Mouse (Mus musculus): ENCODE measurements around the gene Glrx.
"Not testable (repeated sequence)": the region's sequence is repeated elsewhere in the genome, so short reads cannot be mapped to it uniquely, and the experiment has no call there.

Glrx gene

DNA sequence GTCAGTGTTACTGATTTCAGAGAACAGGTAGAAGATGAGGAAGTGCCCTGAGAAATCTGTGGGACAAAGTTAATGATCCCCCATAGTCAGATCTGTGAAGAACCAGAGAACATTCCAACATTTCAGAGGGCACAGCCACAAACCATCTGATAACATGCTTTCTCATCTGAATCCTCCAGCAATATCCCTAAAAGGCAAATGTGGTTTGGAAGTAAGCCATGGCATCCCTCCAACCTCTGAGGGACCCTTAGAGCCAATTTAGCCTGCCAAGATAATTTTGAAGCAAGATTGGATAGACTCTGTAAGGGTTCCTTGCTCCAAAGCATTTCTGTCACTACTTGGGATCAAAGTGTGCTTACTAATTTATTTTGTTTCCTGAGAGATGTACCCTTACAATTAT lies 6.2 kb upstream of the Glrx start:
- DNase-seq (ENCODE audit: low spot score in 2 of 2): no peak

DNA sequence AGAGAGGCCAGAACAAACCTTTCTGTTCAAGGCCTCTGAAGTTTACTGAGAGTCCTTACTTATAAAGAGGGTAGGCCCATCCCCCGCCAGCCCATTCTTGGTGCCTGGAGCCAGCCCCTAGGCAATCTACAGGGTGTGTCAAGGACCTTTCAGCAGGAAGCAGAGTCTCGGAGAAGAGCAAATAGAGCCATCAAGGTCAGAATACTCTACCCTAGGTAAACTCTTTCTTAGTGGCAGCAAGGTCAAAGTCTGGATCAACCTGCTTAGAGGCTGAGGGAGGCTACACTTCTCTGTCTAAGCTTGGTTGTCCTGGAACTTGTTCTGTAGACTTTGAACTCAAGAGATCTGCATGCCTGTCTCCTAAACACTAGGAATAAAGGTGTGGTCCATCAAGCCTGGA lies 4.2 kb upstream of the Glrx start:
- DNase-seq (ENCODE audit: low spot score in 2 of 2): peak in 1 of 2 experiments; percentile 55

DNA sequence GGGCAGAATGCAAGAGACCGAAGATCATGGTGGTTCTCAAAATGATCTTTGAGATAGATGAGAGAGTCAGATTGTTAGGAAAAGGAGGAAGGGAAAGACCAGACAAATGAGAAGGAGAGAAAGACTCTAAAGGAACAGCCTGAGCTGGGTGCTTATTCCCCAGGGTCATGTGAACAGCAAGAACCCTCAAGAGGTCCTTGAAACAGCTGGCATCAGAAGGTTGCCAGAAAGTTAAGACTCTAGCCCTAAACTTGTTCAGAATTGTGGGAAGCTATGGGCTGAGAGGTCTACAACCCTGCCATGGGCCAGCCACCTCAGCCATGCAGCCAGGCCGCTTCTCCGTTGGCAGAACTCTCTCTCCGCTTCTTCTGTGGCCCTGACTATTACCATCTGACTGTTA lies 1.2 kb upstream of the Glrx start:
- no peak for DNase-seq (ENCODE audit: low spot score in 2 of 2)

DNA sequence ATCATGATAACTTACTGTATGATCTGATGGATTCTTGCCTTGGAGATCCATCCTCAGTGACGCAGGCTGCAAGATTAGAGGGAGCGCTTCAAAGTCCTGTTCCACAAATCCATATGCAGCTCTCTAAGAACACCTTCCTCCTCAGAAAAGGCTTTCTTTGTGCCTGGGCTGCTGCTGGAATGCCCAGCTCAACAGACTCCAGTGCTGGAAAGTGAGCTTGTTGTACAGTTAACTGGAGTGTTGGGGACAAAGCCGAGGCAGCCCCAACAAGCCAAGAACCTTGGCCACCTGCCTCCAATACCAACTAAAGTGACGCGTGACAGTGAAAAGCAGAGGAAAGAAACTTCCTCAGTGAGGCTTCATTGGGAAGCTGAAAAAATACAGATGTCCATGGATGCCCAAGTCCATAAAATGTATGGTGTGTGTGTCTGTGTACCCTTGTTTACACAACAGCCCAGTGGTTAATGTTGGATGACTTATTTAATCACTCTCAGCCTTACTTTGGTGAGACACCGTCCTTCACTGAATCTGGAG lies 1.2 kb downstream of the Glrx start:
- DNase-seq (ENCODE audit: low spot score in 2 of 2): no peak

DNA sequence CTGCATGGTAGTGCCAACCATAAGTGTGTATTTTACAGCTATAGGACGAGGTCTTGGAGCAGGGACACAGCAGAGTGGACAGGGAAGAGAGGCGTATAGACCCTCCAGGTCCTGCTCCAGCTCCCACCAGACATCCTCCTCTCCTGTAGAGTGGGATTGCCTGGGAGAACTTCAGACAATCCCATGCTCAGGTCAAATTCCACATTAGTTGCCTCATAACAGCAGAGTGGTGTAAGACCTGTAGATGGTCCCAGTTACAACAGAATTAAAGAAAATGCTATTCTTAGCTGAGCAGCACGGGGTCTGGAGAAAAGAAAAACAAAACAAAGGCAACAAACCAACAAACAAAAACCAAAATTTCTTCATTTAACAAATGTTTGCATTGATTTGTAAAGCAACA lies 2.3 kb downstream of the Glrx start:
- no peak for DNase-seq (ENCODE audit: low spot score in 2 of 2)

DNA sequence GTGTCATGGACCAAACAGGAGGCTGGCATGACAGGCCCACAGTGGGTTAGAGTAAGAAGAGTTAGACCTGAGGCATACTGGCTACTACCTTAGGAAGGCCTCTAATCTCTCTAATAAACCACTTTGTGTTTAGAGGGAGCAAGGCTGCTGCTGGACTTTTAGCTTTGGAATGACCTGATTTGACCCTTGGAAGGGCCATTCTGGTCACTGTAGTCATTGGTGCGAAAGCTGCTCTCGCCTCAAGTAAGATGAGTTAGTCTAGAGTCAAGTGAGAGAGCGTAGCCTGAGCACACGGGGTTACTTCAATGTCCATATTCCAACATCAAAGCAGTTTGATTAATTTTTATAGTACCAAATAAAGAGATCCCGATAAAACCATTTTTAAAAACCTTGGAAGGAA lies 3.7 kb downstream of the Glrx start:
- DNase-seq (ENCODE audit: low spot score in 2 of 2): no peak

DNA sequence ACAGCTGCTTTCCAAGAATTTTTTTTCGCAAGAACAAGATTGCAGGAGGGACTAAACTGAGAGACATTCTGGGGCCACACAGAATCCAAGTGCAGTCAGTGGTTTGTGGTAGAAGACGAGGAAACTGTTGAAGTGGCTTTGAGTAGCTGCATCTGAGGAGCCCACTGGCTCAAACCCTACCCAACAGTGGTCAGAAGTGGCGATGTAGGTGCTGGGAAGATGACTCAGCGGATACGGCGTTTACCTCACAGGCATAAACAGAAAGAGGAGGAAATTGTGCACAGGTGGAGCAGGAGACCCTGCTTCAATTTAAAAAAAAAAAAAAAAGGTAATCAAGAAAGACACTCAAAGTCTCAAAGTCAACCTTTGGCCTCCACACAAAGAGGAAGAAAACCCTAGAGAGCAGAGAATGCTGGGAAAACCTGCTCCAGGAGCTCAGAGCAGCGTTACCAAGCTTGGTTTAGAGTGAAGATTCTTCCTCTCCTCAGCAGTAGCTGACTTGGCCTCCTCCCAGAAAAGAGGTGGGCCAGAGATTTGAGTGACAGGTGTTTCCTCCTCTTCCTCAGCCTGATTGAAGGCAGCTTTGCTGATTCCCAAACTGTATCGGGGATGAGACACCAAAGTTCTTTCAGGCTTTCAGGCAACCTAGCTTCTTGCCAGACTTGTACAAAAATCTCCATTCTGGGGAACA lies 4.5 kb downstream of the Glrx start:
- no peak for DNase-seq (ENCODE audit: low spot score in 2 of 2)

DNA sequence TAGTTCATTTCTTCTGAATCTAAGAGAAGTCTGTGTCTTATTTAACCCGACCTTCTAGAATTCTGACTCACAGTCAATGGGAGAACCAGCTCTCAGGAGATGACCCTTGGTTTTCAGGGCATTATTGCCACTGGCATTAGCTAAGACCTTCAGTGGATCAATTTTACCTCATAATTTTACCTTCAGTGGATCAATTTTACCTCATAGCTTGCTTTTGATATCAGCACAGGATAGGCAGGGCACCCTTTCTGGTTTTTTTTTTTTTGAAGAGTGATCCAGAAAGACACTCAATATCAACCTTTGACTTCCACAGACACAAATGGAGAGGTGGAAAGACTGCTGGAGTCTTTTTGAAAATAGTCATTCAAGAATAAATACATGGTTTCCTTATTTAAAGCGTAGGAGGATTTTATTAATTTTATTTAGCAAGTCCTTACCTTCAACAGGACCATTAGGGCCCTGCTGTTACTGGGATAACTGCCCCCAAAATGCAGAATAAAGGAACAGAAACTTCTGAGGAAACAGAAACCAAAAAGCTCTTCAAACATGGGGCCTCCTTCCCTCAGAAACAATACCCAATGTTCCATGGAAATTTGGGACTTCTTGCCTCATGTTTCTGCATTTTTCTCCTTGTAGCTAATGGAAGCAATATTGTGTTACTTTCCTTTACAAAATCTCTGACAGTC lies 5.3 kb downstream of the Glrx start:
- no peak for DNase-seq (ENCODE audit: low spot score in 2 of 2)

DNA sequence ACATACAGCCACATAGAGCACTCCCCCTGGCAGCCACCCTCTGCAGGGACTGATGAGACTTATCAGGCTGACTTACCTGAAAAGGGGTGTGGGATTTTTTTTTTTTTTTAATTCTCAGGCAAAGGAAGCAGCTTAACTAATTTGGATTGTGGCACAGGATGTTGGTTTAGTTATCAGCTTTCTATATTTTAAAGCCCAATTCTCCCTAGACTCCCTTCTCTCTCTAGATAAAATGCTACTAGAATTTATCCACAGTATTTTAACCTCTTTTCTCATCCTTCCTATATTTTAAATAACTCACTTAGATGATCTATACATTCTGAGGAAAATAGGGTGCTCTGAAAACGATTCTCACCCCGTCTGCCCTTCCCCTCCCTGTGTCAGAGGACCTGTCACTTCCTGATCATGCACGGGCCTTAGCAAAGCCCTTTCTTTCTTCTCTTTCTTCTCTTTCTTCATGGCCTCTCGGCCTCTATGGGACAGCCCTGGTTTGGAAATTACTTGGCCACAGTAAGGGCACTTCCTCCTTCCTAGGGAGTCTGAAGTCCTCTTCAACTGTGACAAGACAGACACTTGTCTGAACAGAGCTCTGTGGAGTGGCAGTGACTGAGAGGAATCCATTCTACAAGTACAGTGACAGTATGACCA lies 6.0 kb downstream of the Glrx start:
- DNase-seq (ENCODE audit: low spot score in 2 of 2): no peak

DNA sequence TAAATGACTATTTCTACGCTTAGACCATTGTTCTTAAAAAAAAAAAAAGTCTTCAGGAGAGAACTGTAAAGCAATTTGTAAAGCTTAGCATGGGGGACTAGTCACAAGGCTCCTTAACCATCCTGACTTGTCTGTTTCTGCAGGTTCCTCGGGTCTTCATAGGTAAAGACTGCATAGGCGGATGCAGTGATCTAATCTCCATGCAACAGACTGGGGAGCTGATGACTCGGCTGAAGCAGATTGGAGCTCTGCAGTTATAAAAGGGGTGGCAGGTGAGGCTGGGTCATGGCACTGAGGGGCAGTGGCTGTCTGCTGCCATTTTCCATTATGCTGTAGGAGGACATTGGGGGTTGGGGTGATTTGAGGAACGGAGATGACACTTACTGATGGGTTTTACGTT lies 7.4 kb downstream of the Glrx start:
- peak in 1 of 2 experiments; percentile 10 for DNase-seq (ENCODE audit: low spot score in 2 of 2)

DNA sequence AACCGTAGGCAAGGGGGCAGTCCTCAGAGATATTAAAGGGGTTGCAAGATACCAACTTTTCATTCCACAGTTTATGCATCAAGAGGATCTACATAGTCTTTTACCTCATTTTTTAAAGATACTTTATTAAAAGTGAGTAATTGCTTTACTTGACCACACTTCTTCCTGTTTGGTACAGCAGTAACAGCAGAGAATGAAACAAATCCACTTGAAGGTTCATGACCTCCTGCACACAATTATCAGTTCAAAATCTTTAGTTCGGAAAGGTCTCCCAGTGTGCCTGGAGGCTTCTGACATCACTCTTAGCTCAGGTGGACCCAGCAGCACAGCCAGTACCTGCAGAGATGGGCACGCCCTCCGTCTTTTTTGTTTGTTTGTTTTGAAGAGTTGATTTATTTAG lies 12.4 kb downstream of the Glrx start:
- DNase-seq (ENCODE audit: low spot score in 2 of 2): no peak

DNA sequence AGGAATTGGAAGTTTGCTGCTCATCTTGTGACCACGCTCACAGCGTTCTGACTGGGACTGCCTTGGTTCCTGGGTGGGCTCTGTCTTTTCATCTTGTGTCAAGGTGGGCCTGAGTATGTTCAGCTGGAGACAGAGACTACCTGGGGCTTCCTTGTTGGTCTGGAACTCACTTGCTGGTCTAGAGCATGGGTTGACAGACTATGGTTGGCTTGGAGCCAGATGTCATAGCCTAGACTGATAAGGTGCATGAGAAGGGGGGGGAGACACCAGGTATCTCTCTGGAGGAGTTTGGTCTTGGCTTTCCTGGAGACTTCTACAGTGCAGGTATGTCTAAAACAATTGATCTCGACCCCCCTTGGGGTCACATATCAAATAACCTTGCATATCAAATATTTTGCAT lies 13.4 kb downstream of the Glrx start:
- DNase-seq (ENCODE audit: low spot score in 2 of 2): no peak

DNA sequence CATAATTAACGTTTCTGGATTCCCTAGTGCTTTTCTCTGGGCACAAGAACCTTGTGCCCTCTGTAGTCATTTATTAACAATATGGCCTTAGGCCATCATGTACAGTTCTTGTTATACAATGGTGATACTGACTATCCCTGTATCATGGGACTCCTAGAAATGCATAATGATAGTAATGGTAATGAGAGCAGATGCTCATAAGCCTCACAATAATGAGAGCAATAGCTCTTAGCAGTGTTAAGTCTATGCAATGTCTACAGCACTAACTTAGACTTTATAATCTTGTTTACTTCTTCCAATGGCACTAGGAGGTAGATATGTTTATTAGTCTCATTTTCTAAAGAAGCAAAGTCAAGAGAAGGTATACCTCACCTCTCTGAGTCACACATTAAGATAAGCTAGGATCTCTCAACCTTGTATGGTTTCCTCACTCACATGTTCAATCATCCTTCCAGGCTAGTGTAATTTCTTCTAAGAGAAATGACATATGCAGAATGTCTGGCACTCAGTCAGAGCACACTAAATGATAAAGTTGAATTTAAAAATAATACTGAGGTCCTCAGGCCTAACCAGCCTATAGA lies 19.7 kb downstream of the Glrx start:
- no peak for DNase-seq (ENCODE audit: low spot score in 2 of 2)

DNA sequence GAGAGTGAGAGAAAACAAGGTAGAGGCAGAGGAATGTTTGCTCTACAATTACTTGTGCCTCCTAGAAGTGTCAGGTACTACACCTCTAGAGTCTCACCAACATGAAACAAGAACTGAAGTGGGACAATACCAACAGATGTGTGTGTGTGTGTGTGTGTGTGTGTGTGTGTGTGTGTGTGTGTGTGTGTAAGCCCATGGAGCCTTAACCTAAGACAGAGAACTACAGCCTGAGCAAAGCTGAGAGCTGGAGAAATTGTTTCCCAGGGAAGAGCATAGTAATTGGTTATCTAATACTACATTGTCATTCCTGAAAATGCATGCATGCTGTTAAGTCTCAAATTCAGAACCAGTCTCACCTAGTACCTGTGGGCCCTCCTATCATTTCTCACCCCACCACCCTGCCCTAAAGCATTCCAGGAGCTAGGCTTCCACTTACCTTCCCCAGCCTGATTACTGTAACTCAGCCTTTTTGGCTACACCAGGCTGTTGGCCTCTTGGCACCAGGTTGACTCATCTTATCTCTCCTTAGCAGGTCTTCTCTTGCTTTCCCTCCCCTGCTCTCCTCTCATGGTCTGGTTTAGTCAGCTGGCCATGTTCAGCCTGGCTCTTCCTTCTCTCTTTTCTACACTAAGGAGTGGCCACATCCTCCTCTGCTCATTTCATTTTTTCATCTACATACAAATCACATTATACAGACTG lies 26.0 kb downstream of the Glrx start:
- peak in 1 of 2 experiments; percentile 50 for DNase-seq (ENCODE audit: low spot score in 2 of 2)

DNA sequence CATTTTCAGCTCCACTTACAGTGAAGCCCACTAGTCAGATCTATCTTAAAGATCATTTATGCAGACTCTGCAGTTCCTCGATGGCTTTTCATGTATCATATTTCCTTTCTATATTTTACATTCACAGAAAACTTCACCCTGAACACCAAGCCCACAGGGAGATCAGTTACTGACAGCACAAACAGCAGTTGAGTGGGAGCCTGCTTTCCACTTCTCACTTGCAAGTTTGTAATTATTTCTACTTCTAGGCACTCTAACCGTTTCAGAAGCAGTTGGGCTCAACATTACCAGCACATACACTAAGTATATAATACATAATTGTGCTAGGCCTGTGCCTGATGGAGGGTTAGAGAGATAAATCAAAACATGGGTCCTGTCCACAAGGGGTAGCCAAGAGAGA lies 28.2 kb downstream of the Glrx start:
- DNase-seq (ENCODE audit: low spot score in 2 of 2): no peak

DNA sequence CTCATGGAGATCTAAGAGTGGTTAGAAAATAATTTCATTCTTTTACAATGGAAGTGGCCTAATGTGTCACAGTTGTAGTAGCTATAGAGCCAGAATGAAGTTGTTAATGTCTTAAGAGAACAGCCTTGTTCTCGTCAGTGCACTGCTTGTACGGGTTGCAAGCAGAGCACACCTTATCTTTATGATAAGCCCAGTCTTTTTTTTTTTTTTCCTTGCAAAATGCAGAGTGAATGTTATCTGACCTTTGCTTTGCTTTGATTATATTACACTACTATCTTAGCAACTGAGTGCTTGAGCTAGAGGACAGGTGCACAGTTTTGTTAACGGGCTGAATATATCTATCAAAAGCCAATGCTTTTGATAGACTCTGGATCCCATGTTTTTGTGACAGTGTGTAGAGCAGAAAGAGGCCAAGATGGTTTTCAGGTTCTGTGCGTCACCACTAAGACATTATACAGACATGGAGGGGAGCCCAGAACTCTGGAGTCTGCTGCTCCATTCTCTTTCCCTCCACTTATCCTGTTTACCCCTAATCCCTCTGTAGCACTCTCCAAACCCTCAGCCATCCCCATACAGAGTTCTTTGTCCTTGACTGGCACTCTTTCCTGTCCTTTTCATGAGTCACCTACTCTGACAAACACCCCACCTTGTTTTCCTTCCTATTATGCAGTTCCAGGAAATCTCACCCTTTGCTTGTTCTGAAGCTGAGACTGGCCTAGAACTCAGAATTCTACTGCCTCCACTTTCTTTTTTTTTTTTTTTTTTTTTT lies 35.1 kb downstream of the Glrx start:
- DNase-seq (ENCODE audit: low spot score in 2 of 2): no peak

DNA sequence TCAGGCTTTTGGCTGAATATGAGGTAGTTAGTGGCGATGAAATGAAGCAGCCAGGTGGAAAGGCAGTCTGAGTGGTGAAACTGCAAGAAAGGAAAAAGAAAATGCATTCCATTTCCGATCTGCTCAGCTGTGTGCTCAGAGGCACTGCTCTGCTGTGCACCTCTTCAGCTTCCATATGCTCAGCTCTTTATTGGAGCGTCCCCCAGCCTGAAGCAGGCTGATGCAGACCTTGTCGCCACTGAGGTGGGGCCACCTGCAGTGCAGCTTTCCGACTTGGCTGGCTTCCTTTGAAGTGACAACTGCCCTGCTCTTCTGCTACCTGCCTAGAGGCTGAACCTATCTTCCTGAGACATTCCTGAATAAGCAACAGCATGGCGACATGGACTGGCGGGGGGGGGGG lies 36.5 kb downstream of the Glrx start:
- not testable (repeated sequence) for DNase-seq (ENCODE audit: low spot score in 2 of 2)

DNA sequence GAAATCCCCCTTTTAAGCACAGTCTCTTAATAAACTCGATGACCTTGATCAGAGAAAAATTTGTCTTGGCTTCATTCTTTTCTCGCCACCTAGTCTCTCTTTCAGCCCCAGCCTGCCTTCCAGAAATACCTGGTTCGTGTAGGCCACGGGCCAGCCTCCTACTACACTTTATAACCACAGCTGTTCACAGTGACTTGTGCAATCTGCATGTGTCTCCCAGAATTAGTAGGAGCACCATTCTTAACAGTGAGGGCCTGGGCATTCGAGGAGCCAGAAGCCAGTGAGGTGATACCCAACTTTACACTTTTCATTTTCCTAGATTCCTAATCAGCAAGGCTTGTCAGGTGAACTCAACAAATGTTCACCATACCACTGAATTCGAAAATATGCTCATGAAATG lies 36.9 kb downstream of the Glrx start:
- DNase-seq (ENCODE audit: low spot score in 2 of 2): no peak

DNA sequence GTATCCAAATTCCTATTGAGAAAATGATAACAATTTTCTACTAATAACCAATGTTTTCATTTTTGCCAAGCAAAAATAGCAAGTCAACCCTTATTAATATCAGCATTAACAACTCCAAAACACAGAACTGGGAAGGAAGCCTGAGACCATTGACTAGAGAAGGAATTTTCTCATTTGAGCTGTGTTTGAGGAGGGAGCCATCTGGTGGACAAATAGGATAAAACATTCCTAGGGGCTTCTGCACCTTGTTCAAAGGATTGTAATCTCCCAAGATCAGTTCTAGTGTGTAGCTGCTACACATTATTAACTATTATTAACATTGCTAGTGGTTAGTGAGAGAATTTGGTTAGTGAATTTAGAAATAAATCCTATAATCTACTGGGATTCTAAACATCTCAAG lies 38.2 kb downstream of the Glrx start:
- DNase-seq (ENCODE audit: low spot score in 2 of 2): no peak

DNA sequence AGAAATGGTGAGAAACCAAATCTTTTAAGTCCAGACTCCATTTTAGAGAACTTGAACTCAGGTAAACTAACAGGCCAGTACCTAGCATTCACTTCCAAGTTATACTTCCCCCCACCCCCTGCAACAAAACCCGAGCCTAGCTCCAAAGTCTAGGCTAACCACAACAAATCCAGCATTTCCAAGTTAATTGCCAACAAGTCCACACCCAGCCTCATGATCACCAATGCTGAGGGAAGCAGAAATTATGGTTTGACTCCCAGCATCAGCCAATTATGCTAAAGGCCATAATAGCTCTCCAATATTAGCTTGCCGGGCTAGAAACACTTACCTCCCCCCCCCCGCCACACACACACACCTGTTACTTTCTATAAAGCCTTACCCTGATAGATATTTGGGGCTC lies 40.1 kb downstream of the Glrx start:
- DNase-seq (ENCODE audit: low spot score in 2 of 2): no peak

DNA sequence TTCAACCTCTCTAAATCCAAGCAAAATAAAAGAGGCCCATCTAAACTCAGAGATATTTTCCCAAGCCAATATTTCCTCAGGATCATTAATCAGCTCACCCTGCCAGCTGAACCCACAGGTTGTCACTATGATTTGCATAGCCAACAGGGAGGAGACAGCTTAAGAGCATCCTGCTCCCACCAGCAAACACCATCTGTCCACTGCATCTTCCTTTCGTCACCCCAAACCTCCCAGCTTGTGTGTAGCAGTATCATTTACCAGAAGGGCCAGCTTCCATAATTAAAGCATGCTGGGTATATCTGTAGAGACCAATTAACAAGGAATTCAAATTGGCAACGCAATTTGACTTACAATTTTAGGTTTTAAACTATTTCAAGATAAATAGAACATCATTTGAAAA lies 40.8 kb downstream of the Glrx start:
- DNase-seq (ENCODE audit: low spot score in 2 of 2): no peak
